Mouse (Mus musculus): ENCODE measurements around the gene Tmem230. TPM values are rescaled to one million over a fixed set of nuclear protein-coding genes. Genes with fewer than 3 reads are reported as not detected.

The Tmem230 gene
- polyA plus RNA-seq, 1 experiment, result 42.7 TPM

DNA sequence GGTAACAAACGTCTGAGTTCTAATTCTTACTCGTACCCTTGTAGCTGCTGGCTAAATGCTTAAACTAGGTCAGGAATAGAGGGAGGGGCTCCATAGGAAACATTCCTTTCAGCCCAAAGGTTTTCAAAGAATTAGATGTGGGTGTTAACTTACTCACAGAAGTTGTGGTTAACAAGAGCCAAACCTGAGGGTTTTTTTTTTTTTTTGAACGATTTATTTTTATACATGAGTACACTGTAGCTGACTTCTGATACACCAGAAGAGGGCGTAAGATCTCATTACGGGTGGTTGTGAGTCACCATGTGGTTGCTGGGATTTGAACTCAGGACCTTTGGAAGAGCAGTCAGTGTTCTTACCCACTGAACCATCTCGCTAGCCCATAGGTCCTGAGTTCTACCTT lies 14.6 kb upstream of the Tmem230 start:
- H3K27ac ChIP-seq (ENCODE audit: insufficient read depth, low read depth, low read length), result no peak overlapping the region
- no peaks in the 10 kb centered on the region for H3K36me3 ChIP-seq (ENCODE audit: control insufficient read depth, insufficient read depth, low read length)
- H3K4me3 ChIP-seq (ENCODE audit: insufficient read depth, low read depth, low read length), result no peak overlapping the region
- 62% methylated on average over 6 of the region's 6 CpGs for WGBS
- TF ChIP-seq CTCF (conservative IDR thresholded peaks at IDR 0.05; ENCODE audit: insufficient read depth, insufficient read length, low read depth, low read length) (no peak), POLR2A (IDR thresholded peaks at IDR 0.05; ENCODE audit: low read depth, low read length) (no peak)
- DNase-seq, result no peak
- H3K4me1 ChIP-seq (ENCODE audit: control insufficient read depth, insufficient read depth, low read length), result peaks cover 16% of the 10 kb centered on the region; the same call in 1 of the 2 replicates
- H3K27me3 ChIP-seq (replicated peaks; ENCODE audit: control insufficient read depth, insufficient read depth, low read length), result no peaks in the 10 kb centered on the region

DNA sequence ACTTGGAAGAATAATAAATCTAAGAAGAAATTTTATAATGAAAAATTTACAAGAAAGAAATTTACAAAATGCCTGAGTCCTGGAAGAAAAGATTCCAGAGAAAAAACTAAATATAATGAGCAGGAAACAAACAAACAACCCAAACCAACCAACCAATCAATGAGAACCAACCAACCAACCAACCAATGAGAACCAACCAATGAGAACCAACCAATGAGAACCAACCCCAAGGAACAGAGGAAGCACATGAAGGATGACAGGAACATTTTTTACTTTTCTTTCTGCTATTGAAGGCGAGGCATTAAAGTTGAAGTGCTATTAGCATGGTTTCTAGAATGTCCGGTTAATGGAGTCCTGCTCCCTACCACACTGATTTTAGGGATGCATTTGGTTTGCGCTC lies 13.0 kb upstream of the Tmem230 start:
- 60% methylated on average over 3 of the region's 3 CpGs for WGBS
- TF ChIP-seq CTCF (conservative IDR thresholded peaks at IDR 0.05; ENCODE audit: insufficient read depth, insufficient read length, low read depth, low read length) (no peak), POLR2A (IDR thresholded peaks at IDR 0.05; ENCODE audit: low read depth, low read length) (no peak)

DNA sequence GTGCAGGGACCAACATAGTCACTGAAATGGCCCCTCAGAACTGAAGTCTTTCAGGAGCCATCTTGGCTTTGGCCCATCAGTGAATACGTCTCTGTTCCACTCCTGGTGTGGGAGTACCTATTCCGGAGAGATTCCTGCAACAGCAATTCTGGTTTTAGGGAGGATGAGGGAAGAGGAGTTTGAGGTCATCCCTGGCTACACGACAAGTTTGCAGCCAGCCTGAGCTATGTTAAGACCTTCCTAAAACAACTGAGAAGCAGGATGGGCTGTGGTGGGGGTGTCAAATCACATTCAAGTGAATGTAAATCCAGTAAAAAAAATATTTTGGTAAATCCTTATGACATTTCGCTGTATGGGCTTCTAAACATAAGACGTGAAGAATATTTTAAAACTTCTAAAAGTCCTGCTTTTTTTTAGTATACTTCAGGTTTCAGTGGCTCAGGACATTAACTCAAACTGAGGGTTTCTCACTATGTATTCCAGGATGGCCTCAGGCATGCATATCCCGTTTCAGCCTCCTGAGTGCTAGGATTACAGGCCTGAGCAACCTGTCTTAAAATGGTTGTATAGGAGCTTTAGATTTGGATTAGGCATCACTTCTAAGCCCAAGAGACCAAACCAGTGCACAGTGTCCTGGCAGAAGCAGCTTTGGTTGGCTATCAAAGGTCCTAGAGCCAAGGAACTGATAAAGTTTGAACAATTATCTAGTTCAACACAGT lies 9.9 kb upstream of the Tmem230 start:
- no peak for DNase-seq
- Histone ChIP-seq H3K4me1 (ENCODE audit: control insufficient read depth, insufficient read depth, low read length) (no peaks in the 10 kb centered on the region; the same call in 1 of the 2 replicates), H3K4me3 (ENCODE audit: insufficient read depth, low read depth, low read length) (no peak overlapping the region), H3K27me3 (replicated peaks; ENCODE audit: control insufficient read depth, insufficient read depth, low read length) (no peaks in the 10 kb centered on the region), H3K27ac (ENCODE audit: insufficient read depth, low read depth, low read length) (no peak overlapping the region), H3K36me3 (ENCODE audit: control insufficient read depth, insufficient read depth, low read length) (no peaks in the 10 kb centered on the region)
- TF ChIP-seq CTCF (conservative IDR thresholded peaks at IDR 0.05; ENCODE audit: insufficient read depth, insufficient read length, low read depth, low read length), result no peak
- TF ChIP-seq POLR2A (IDR thresholded peaks at IDR 0.05; ENCODE audit: low read depth, low read length), result no peak
- WGBS, result 87% methylated on average over 6 of the region's 6 CpGs

More for the DNA sequence above, 13.0 kb upstream of the Tmem230 start:
- Histone ChIP-seq H3K4me1 (ENCODE audit: control insufficient read depth, insufficient read depth, low read length) (peaks cover 11% of the 10 kb centered on the region; the same call in 1 of the 2 replicates), H3K27me3 (replicated peaks; ENCODE audit: control insufficient read depth, insufficient read depth, low read length) (no peaks in the 10 kb centered on the region), H3K27ac (ENCODE audit: insufficient read depth, low read depth, low read length) (no peak overlapping the region), H3K4me3 (ENCODE audit: insufficient read depth, low read depth, low read length) (no peak overlapping the region), H3K36me3 (ENCODE audit: control insufficient read depth, insufficient read depth, low read length) (no peaks in the 10 kb centered on the region)
- DNase-seq, result no peak

DNA sequence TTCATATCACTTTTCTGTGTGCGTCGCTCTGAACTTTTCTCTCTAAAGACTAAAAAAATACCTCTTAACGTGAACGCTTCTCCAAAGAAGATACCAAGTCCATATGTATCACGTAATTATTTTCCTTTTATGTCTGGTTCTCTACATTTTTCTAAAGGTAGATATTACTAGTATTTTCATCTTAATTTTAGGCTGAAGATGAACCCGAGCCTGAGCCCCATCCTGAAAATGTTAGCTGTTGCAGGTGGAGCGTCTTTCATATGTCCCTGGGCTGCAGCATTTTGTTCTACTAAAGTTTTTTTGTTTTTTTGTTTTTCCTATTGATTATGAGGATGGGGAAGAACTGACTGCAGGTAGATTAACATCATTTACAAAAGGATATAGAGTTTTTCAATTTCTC lies 6.0 kb upstream of the Tmem230 start:
- Histone ChIP-seq H3K4me1 (ENCODE audit: control insufficient read depth, insufficient read depth, low read length) (no peaks in the 10 kb centered on the region; the same call in 1 of the 2 replicates), H3K36me3 (ENCODE audit: control insufficient read depth, insufficient read depth, low read length) (no peaks in the 10 kb centered on the region), H3K27me3 (replicated peaks; ENCODE audit: control insufficient read depth, insufficient read depth, low read length) (no peaks in the 10 kb centered on the region), H3K27ac (ENCODE audit: insufficient read depth, low read depth, low read length) (peak overlapping the region; percentile 48; the same call in 1 of the 2 replicates), H3K4me3 (ENCODE audit: insufficient read depth, low read depth, low read length) (peak overlapping the region; percentile 54; the same call in 1 of the 2 replicates)
- no peak for DNase-seq
- WGBS, result 2% methylated on average over 7 of the region's 7 CpGs
- no peak for TF ChIP-seq POLR2A (IDR thresholded peaks at IDR 0.05; ENCODE audit: low read depth, low read length)
- TF ChIP-seq CTCF (conservative IDR thresholded peaks at IDR 0.05; ENCODE audit: insufficient read depth, insufficient read length, low read depth, low read length), result no peak

DNA sequence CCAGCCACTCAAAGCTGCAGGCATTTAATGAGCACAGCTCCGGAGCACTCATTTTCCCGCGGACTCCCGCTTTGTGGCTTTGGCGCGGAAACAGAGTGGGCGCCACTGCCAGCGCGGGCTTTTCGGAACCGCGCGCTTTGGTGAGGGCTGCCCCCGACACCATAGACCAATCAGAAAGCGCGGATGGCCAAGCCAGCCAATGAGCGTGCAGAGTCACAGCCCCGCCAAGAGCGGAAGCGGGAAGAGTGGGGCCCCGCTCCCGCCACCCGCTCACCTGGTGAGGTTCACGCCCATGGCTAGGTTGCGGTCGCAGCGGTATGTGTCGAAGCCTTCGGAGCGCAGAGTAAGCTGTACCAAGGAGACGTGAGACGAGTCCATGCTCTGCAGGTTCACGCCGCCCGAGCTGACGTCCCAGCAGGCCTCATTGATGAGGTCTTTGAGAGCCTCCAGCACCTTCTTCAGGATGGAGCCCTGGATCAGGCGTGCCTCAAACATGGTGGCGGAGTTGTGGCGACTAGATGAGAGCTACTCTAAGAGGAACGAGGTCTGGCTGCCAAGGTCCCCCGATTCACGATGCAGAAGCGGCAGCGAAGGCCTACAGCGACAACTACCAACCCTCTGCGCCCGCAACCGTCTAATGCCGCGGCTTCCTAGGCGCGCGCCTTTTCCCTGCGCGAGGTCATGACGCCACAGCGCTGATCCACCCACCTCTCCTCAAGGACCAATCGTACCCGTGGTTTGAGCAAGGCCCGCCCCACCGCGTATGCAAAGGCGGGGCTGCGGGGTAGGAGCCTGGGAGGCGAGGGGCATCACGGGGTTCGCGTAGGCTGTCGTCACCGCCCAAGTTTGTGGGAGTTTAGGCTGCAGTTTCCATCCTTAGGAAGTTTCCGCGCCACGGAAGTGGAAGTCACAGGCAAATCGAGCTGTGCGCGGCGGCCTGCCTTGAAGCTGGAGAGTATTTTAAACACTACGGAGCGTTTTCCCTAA lies 5.2 kb upstream of the Tmem230 start, which contains the start of gene Pcna:
TSS of gene Pcna (minus strand) at position 773 of the 987 bp plus-strand sequence.
- H3K27ac ChIP-seq (ENCODE audit: insufficient read depth, low read depth, low read length), result peak within 1 kb of the TSS; percentile 48

DNA sequence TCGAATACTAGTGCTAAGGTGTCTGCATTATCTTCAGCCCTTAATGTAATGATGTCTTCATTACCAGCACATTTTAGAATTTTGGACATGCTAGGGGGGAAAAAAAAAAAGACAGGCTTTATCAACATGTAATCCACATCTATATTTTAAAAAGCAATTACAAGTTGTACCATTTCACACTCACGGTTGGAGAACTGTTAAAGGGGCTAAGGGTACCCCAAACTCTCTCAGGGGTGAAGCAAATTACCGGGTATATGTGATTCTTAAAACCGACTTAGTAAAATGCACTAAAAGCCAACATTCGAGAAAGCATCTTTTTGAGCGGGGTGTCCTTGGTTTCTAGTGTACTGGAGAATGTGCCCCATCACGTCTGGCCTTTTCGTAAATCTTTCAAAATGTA lies 4.3 kb upstream of the Tmem230 start:
- Histone ChIP-seq H3K27me3 (replicated peaks; ENCODE audit: control insufficient read depth, insufficient read depth, low read length) (no peaks in the 10 kb centered on the region), H3K4me3 (ENCODE audit: insufficient read depth, low read depth, low read length) (no peak overlapping the region; the same call in 1 of the 2 replicates), H3K27ac (ENCODE audit: insufficient read depth, low read depth, low read length) (no peak overlapping the region), H3K4me1 (ENCODE audit: control insufficient read depth, insufficient read depth, low read length) (no peaks in the 10 kb centered on the region; the same call in 1 of the 2 replicates), H3K36me3 (ENCODE audit: control insufficient read depth, insufficient read depth, low read length) (no peaks in the 10 kb centered on the region)
- DNase-seq, result no peak
- 7% methylated on average over 8 of the region's 8 CpGs for WGBS
- TF ChIP-seq POLR2A (IDR thresholded peaks at IDR 0.05; ENCODE audit: low read depth, low read length) (no peak), CTCF (conservative IDR thresholded peaks at IDR 0.05; ENCODE audit: insufficient read depth, insufficient read length, low read depth, low read length) (no peak)

More for the DNA sequence above, 5.2 kb upstream of the Tmem230 start, which contains the start of gene Pcna:
- DNase-seq, result peak; percentile 99
- Histone ChIP-seq H3K4me3 (ENCODE audit: insufficient read depth, low read depth, low read length) (peak within 1 kb of the TSS; percentile 64), H3K4me1 (ENCODE audit: control insufficient read depth, insufficient read depth, low read length) (no peaks in the 10 kb centered on the region; the same call in 1 of the 2 replicates), H3K36me3 (ENCODE audit: control insufficient read depth, insufficient read depth, low read length) (no peaks in the 10 kb centered on the region), H3K27me3 (replicated peaks; ENCODE audit: control insufficient read depth, insufficient read depth, low read length) (no peaks in the 10 kb centered on the region)
- no peak for TF ChIP-seq CTCF (conservative IDR thresholded peaks at IDR 0.05; ENCODE audit: insufficient read depth, insufficient read length, low read depth, low read length)
- peak; percentile 64 for TF ChIP-seq POLR2A (IDR thresholded peaks at IDR 0.05; ENCODE audit: low read depth, low read length)
- under 1% methylated on average over 79 of the region's 79 CpGs for WGBS

All from kidney, adult 2 months (tissue).